In genomic region chr3:36862721-36863275, GRCm38 (mm10) we compare ENCODE assay signal across 8 mouse cellular contexts. TPM values are rescaled to one million over a fixed set of nuclear protein-coding genes. Genes with fewer than 3 reads are reported as not detected.
DNase-seq lines count a peak whose midpoint lies in the region; ATAC-seq lines count a peak whose summit lies in the region.

4932438A13Rik (plus strand) TSS chr3:36863104.

- no peaks in the 10 kb centered on the region for H3K27me3 ChIP-seq in intestine, embryonic 14.5 days (replicated peaks; ENCODE audit: control insufficient read depth, insufficient read depth, low read length)

- peak within 1 kb of the TSS; percentile 52 for H3K4me2 ChIP-seq in intestine, embryonic 14.5 days (ENCODE audit: low read length)

- H3K4me3 ChIP-seq in intestine, embryonic 14.5 days (ENCODE audit: low read depth, low read length) = peak within 1 kb of the TSS; percentile 74

- 1% methylated on average over 37 of the region's 38 CpGs for WGBS in intestine, embryonic 14.5 days

- no peaks in the 10 kb centered on the region for H3K9me3 ChIP-seq in intestine, embryonic 14.5 days (ENCODE audit: control insufficient read depth, low read length)

- H3K4me1 ChIP-seq in intestine, embryonic 14.5 days (replicated peaks; ENCODE audit: control insufficient read depth, insufficient read depth, low read length) = peaks cover 4% of the 10 kb centered on the region; the same call in 1 of the 2 replicates

- peak within 1 kb of the TSS; percentile 71 for H3K9ac ChIP-seq in intestine, embryonic 14.5 days (ENCODE audit: low read length)

- intact Hi-C loops in left cerebral cortex, postnatal 14 days (cut with DNase I) = no loop called here

- peaks cover 27% of the 10 kb centered on the region for H3K36me3 ChIP-seq in intestine, embryonic 14.5 days (ENCODE audit: control insufficient read depth, insufficient read depth, low read length)

- ATAC-seq in intestine, embryonic 14.5 days (replicated peaks; ENCODE audit: low FRiP score, low TSS enrichment, low read depth) = peak; percentile 99

- H3K27ac ChIP-seq in intestine, embryonic 14.5 days (ENCODE audit: low read depth) = peak within 1 kb of the TSS; percentile 54; the same call in 1 of the 2 replicates

- peak; percentile 100 for DNase-seq in adrenal gland, adult 18-20 months (ENCODE audit: low spot score in 2 of 2)
- DNase-seq in embryo, embryonic 11 days = peak; percentile 97
- peak; percentile 95 for DNase-seq in gastrocnemius, postnatal 25 days
- DNase-seq in intestine, embryonic 14.5 days (ENCODE audit: low spot score) = peak; percentile 100
- peak; percentile 95 to 97 for DNase-seq in left cerebral cortex, postnatal 14 days (ENCODE audit: low spot score in 2 of 2)
- DNase-seq in mesoderm, embryonic 11.5 days (ENCODE audit: low read depth, low spot score) = peak; percentile 94
- DNase-seq in right cerebral cortex, postnatal 36 days (ENCODE audit: low spot score in 2 of 2) = peak; percentile 91 to 92
- DNase-seq in yolk sac, embryonic 10.5 days (ENCODE audit: low spot score) = peak; percentile 97

RNA-seq across cellular contexts. Expression of gene 4932438A13Rik, which starts in this region (rescaled TPM):
- total RNA-seq in adrenal gland, adult 18-20 months (2021) = 10 to 100 TPM; 36.7 to 38.3 TPM
- total RNA-seq in gastrocnemius, postnatal 25 days (2021) = 10 to 100 TPM; 21.3 to 26.3 TPM
- 54.3 and 56.8 TPM in 2 replicates for polyA plus RNA-seq in intestine, embryonic 14.5 days (2014; fragmentation: Nextera tagmentation; extraction: Ambion mirVana)
- 100 to 1,000 TPM; 108 to 119 TPM for total RNA-seq in left cerebral cortex, postnatal 14 days (2021)

Comparison
In these comparisons a context has a peak if more than half of its experiments do, and no peak if none do; other contexts are left out.
1. Peak in every context shown above with its lines: DNase-seq, ATAC-seq, H3K4me3 ChIP-seq and H3K27ac ChIP-seq.